Mouse (Mus musculus): ENCODE measurements around the gene Cyp24a1.
A peak's percentile ranks its signal among the peaks of the same experiment; 100 is the strongest.
"Not testable (repeated sequence)": the region's sequence is repeated elsewhere in the genome, so short reads cannot be mapped to it uniquely, and the experiment has no call there.

Gene Cyp24a1

GRCm38 (mm10) chr2:170494784-170495710, 1.9 kb downstream of the Cyp24a1 start:
- no peak for DNase-seq

- DNase-seq: no peak
These were observed 8.9 kb downstream of the Cyp24a1 start for GRCm38 (mm10) chr2:170487890-170488502.

DNA sequence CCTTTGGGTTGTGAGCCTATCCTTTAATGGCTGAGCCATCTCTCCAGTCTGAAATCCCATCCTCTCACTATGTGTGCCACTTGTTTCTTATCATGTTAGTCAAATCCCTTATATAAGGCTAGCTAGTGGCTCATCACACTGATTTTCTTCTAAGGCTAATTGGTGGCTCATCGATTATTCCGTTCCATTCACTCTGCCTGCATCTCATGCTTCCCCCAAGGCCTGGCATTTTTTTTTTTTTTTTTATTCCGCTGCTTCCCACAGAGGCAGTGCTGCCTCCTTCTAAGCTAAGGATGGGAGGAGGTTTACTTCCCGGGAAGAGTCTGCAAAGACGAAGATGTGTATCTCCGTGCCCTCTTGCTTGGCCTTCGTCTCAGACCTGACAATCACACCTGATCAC, 9.7 kb downstream of the Cyp24a1 start:
- no peak for DNase-seq

DNA sequence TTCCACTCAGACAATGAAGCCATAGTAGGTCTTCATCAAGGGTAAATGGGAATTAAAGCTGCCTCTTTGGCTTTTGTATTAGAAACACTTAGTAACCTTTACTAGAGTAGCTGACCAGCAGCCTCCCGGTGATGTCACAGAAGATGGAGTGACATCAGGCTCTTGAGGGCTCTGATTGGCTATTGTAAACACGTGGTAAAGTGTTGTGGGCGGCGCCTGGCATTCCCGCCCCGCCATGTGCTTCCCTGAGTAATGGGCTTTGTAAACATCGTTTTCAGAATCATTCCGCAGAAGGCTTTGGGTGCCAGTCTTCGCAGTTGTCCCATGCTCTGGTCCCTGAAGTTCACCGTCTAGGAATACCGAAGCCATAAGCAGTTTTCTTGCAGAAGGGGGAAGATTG, 13.0 kb downstream of the Cyp24a1 start:
- DNase-seq: no peak

- no peak for DNase-seq
These were observed 14.9 kb downstream of the Cyp24a1 start for GRCm38 (mm10) chr2:170482019-170482540.

DNA sequence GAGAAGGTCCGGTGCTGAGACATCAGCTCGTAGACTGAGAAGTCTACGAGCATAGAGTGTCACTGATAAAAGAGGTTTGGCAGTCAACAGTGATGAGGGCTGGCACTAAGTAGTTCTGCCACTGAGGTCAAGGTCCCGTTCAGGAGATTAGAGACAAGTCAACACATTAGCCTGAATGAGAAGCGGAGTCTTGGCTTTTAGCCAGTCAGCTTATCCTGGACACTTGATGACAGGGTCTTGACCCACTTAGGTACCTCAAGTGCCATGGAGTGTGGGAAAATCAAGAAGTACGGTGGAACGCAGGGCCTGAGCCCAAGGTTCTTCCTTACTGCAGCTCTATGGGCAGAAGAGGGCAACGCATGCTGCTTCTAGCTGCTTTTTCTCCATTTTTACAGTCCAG, 20.3 kb downstream of the Cyp24a1 start:
- no peak for DNase-seq

- DNase-seq: no peak
These were observed 20.7 kb downstream of the Cyp24a1 start for GRCm38 (mm10) chr2:170476215-170476614.

GRCm38 (mm10) chr2:170475164-170475563, 21.8 kb downstream of the Cyp24a1 start:
- DNase-seq: peak; percentile 83

DNA sequence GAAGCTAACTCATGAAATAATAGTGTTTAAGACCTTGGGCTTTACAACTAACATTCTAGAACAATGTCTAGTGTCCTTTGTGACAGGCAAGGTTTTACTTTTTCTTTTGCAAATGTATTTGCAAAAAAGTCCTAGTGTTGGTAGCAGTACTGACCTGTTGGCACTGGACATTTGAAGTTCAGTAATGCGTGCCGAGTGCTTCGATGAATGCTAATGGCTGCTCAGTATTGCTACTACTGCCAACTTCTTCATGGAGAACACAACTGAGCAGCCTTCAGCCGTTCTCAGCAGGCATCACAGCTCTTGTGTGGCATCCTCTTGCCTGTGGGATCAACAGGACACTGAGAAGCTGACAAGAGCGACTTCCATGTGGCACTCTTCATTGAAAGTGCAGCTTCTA, 22.8 kb downstream of the Cyp24a1 start:
- peak; percentile 22 for DNase-seq

DNA sequence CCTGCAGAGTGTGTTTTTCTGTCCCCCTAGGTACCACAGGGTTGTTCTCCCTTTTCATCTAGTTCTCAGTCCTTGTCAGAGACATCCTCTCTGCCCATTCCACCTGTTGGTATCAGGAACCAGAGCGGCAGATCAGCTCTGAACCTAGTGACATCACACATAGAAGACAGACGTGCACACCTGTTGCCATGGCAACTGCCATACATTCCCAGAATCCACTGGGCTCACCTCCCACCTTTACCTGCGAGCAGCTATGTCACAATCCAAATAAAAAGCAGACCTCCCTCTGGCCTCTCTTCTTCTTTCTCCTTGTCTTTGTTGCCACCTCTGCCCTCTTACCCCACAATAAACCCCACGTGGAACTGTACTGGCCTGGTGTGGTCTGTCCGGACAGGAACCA, 26.4 kb downstream of the Cyp24a1 start:
- no peak for DNase-seq

- peak; percentile 86 for DNase-seq
These were observed 27.2 kb downstream of the Cyp24a1 start for GRCm38 (mm10) chr2:170469616-170470308.

DNA sequence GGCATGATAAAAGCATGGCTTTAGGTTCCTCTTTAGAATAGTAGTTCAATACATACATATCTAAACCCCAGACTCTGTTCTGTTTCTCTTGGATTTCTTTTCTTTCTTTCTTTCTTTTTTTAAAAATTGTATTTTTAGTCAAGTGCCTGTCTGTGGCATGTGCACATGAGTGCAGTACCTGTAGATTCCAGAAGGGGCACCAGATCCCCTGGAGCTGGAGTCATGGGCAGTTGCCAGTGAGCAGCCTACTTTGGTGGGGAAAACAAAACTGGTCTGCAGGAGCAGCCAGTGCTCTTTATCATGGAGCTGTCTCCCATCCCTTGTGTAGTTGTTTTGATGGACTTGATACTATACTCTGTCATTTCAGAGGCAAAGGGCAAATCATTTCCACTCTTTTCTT, 28.9 kb downstream of the Cyp24a1 start:
- DNase-seq: no peak

GRCm38 (mm10) chr2:170464817-170465216, 32.1 kb downstream of the Cyp24a1 start:
- DNase-seq: peak; percentile 76

DNA sequence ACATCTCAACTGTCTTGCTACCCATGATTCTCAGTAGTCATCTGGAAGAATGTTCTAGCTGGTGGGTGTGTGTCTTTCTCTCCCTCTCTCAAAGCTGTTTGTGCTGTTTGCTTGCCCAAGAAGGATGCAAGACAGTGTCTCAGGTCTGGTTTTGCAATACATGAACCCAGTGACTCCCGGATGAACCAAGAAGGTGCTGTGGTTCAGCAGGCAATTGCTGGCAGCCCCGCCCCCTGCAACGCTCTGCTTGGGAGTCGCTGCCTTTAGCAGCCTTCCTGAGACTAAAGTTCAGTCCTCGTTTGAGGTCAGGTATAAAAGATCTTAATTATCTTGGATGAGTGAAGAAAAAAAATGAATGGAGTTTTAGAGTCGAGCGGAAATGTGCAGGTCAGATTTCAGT, 35.3 kb downstream of the Cyp24a1 start:
- DNase-seq: peak; percentile 81

DNA sequence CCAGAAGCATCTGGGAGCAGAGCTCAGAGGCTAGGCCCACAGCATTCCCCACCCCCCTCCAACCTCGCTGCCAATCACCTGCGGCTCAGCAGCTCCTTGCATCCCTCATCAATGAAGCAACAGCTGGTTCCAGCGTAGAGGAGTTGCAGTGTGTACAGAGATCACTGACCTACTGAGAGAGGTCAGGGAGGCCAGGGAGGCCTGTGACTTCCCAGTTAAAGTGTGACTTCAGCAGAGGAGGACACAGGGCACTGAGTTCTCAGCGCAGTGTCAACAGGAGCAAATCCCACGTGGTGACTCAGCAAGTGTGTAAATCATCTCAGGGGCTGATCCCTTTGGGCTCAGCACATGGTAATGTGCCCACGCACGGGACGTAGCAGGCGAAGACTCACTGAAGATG, 37.1 kb downstream of the Cyp24a1 start:
- peak; percentile 83 for DNase-seq

- DNase-seq: no peak
These were observed 37.8 kb downstream of the Cyp24a1 start for GRCm38 (mm10) chr2:170459183-170459582.

DNA sequence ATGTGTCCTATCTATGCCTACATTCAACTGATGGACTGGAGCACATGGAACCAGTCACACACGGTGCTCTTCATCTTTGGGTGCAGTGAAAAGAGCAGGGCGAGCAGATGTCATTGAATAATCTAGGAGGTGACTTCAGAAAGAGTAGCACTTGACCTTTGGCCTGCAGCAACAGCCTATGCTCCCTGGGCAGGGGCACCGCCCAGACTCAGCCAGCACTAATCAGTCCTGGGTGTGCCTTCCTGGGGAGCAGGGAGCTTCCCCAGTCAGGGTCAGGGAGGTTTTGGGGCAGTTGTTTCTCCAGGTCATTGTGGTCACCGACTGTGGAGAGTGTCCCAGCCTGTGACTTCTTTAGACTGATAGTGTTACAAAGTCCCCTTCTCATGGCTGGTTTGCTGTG, 43.1 kb downstream of the Cyp24a1 start:
- not testable (repeated sequence) for DNase-seq

DNA sequence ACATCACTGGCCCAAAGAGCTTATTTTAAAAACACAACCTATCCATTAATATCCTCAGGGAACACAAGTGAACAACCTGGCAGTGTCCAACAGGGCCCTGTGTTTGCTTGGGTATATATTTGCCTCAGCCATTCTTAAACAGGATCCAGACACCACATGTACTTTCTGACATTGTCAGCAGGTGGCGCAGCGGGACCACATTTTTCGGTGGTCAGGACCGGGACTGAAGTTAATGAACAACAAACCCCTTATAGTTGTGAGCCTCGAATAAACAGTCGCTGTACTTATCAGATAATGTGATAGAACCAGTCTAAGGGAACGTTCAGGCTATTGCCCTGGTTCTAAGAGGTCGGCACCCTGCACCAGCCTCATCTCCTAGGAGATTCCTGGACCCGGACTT, 46.0 kb downstream of the Cyp24a1 start:
- peak; percentile 76 for DNase-seq

GRCm38 (mm10) chr2:170447651-170448050, 49.3 kb downstream of the Cyp24a1 start:
- DNase-seq: no peak

DNA sequence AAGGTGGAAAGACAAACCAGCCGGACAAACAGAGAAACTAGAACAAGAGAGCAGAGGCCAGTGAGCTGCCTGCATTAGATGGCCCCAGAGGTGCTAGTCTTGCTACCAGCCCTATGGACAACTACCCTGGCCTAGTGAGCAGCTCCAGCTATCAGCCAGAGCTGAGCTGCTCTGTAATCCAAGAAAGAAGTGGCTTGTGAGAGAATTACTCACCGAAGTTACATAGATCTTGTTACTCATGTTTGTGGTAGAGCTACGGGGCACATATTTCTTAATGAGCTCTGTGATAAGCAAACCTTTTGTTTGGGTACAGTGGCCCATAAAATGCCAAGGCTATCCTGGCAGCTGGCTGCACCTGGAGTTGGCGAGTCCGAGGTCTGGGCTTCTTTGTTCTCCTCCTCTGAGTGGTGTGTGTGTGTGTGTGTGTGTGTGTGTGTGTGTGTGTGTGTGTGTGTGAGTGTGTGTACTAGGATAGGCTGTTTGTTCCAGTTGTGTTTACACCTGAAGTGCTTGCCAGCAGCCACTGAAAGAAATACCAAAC, 50.0 kb downstream of the Cyp24a1 start:
- no peak for DNase-seq

DNA sequence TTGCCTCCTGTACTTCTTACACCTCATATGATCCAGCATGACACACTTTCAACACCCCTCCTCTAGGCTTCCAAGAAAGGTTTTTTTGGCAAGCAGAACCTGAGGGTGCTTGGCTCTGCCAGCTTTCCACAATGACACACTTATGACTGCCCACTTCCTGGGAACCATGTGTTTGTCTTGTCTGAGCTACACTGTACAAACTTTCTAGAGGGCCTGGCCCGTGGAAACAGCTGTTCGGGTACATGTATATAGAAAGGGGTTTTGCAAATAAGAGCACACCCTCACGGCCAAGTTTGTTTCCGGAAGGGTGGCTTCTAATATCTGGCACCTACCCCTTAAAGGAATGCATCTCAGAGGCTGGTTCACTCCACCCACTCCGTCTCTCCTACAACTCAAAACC, 51.1 kb downstream of the Cyp24a1 start:
- no peak for DNase-seq

DNA sequence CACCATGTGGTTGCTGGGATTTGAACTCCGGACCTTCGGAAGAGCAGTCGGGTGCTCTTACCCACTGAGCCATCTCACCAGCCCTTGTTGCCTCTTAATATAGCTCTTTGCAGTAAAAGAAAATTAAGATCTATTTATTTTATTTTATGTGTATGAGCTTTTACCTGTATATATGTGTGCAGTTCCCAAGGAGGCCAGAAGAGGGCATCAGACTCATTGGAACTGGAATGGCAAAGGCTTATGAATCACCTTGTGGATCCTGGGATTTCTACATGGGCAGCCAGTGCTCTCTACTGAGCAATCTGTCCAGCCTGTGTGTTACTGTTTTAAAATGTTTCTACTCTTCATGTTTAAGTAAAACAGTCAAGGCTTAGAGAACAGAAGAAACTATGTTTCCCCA, 54.4 kb downstream of the Cyp24a1 start:
- peak; percentile 31 for DNase-seq

DNA sequence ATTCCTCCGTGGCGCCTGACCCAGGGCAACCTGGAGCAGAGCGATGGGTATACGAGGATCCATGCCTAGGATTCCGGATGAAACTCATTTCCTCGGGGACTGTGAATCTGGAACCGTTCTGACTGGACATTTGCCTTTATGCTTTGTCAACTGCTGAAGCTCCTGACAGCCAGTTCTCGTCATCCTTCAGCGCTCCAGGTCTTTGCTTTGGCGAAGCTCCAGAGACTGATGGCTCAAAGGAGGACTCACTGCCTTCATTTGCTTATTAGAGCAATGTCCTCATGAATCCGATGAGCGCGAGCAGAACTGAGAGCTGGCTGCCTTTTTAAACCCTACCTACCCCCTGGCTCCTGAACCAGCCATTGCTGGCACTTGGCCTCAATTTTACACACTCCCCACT, 58.2 kb downstream of the Cyp24a1 start:
- no peak for DNase-seq
